Mouse (Mus musculus): Measurements from ENCODE around the gene Serpinc1. TPM values are rescaled to one million over a fixed set of nuclear protein-coding genes. Genes with fewer than 3 reads are reported as not detected.

Serpinc1 gene
- polyA plus RNA-seq (2014; fragmentation: Nextera tagmentation; extraction: Ambion mirVana): 1.2 and 2.4 TPM in 2 replicates

DNA sequence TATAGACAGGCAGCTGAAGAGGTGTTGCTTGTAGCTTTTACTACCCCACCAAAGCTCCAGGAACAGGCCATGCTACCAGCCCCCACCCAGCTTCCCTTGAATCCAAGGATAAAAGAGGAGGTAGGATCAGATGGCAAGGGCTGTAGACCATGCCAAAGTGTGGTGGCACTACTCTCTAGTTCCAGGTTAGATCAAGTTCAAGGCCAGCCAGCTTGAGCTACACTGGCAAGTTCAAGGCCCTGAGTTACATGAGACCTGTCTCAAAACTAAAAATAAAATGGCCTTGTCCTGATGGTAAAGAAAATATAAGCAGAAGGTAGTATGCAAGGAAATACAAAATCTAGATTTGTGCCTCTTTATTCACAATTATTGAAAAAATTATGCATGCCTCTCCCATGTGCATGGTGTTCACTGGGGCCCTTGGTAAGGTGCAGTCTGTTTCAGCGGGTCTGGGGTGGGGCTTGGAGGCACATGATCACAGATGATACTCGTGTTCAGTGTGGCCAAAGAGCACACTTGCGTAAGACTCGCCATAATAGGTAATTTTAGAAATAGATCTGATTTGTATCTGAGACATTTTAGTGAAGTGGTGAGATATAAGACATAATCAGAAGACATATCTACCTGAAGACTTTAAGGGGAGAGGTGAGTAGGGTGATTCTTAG lies at the start of gene Serpinc1:
TSS of gene Serpinc1 (plus strand) at position 515 of the 665 bp plus-strand sequence.
- Histone ChIP-seq H3K36me3 (ENCODE audit: control insufficient read depth, insufficient read depth, low read length) (no peaks in the 10 kb centered on the region), H3K27me3 (ENCODE audit: control insufficient read depth, insufficient read depth, low read length) (no peaks in the 10 kb centered on the region), H3K4me2 (no peak within 1 kb of the TSS), H3K9ac (ENCODE audit: low read depth, low read length) (no peak within 1 kb of the TSS), H3K9me3 (replicated peaks; ENCODE audit: control insufficient read depth, low read length) (no peaks in the 10 kb centered on the region), H3K27ac (ENCODE audit: low read depth, low read length) (no peak within 1 kb of the TSS), H3K4me3 (ENCODE audit: low read depth, low read length) (no peak within 1 kb of the TSS), H3K4me1 (ENCODE audit: control insufficient read depth, insufficient read depth, low read length) (no peaks in the 10 kb centered on the region)
- no peak for ATAC-seq (replicated peaks; ENCODE audit: insufficient number of reproducible peaks, low FRiP score, low TSS enrichment)
- 93% methylated on average over 4 of the region's 4 CpGs for WGBS (ENCODE audit: insufficient replicate concordance)

DNA sequence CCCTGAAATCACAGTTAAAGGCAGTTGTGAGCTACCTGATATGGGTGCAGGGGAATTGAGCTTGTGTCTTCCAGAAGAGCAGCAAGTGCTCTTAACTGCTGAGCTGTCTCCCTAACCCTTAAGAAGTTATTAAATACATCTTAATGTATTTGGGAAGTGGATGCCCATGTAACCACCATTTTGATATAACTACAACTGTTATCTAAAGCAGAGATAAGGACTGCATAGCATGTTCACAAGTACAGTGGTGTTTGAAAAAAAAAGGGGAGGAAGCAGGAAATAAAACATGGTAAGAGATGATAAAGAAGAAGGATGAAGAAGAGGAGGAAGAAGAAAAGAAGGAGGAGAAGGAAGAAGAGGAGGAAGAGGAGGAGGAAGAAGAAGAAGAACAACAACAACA lies 47.1 kb upstream of the Serpinc1 start:
- ATAC-seq (replicated peaks; ENCODE audit: insufficient number of reproducible peaks, low FRiP score, low TSS enrichment): no peak
- Histone ChIP-seq H3K27ac (ENCODE audit: low read depth, low read length) (no peak overlapping the region), H3K36me3 (ENCODE audit: control insufficient read depth, insufficient read depth, low read length) (no peaks in the 10 kb centered on the region), H3K27me3 (ENCODE audit: control insufficient read depth, insufficient read depth, low read length) (no peaks in the 10 kb centered on the region), H3K4me1 (ENCODE audit: control insufficient read depth, insufficient read depth, low read length) (no peaks in the 10 kb centered on the region), H3K9me3 (replicated peaks; ENCODE audit: control insufficient read depth, low read length) (no peaks in the 10 kb centered on the region), H3K4me3 (ENCODE audit: low read depth, low read length) (no peak overlapping the region), H3K4me2 (no peak overlapping the region), H3K9ac (ENCODE audit: low read depth, low read length) (no peak overlapping the region)

- ATAC-seq (replicated peaks; ENCODE audit: insufficient number of reproducible peaks, low FRiP score, low TSS enrichment): no peak
- Histone ChIP-seq H3K27ac (ENCODE audit: low read depth, low read length) (no peak overlapping the region), H3K4me3 (ENCODE audit: low read depth, low read length) (no peak overlapping the region), H3K4me2 (no peak overlapping the region), H3K27me3 (ENCODE audit: control insufficient read depth, insufficient read depth, low read length) (no peaks in the 10 kb centered on the region), H3K36me3 (ENCODE audit: control insufficient read depth, insufficient read depth, low read length) (no peaks in the 10 kb centered on the region), H3K9me3 (replicated peaks; ENCODE audit: control insufficient read depth, low read length) (no peaks in the 10 kb centered on the region), H3K4me1 (ENCODE audit: control insufficient read depth, insufficient read depth, low read length) (no peaks in the 10 kb centered on the region), H3K9ac (ENCODE audit: low read depth, low read length) (no peak overlapping the region)
- WGBS (ENCODE audit: insufficient replicate concordance): 67% methylated on average over 4 of the region's 4 CpGs
Measured at GRCm38 (mm10) chr1:160933896-160934482, 44.4 kb upstream of the Serpinc1 start.

DNA sequence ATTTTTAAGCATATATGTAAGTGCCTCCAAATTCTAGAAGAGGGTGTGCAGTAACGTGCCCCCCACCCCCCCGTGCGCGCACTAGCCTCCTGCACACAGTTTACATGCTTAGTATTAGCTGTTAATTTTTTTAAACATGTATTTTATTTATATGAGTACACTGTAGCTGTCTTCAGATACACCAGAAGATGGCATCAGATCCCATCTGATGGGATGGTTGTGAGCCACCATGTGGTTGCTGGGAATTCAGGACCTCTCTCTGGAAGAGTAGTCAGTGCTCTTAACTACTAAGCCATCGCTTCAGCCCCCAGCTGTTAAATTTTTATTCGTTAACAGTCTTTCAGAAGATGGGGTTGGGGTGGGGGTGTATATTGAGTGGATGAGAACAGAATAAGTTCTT lies 42.8 kb upstream of the Serpinc1 start:
- Histone ChIP-seq H3K4me3 (ENCODE audit: low read depth, low read length) (no peak overlapping the region), H3K9me3 (replicated peaks; ENCODE audit: control insufficient read depth, low read length) (no peaks in the 10 kb centered on the region), H3K9ac (ENCODE audit: low read depth, low read length) (no peak overlapping the region), H3K4me1 (ENCODE audit: control insufficient read depth, insufficient read depth, low read length) (no peaks in the 10 kb centered on the region), H3K36me3 (ENCODE audit: control insufficient read depth, insufficient read depth, low read length) (peaks cover 4% of the 10 kb centered on the region), H3K27me3 (ENCODE audit: control insufficient read depth, insufficient read depth, low read length) (no peaks in the 10 kb centered on the region), H3K27ac (ENCODE audit: low read depth, low read length) (no peak overlapping the region), H3K4me2 (no peak overlapping the region)
- WGBS (ENCODE audit: insufficient replicate concordance): 91% methylated on average over 6 of the region's 6 CpGs
- ATAC-seq (replicated peaks; ENCODE audit: insufficient number of reproducible peaks, low FRiP score, low TSS enrichment): no peak

GRCm38 (mm10) chr1:160963199-160963598 lies 15.2 kb upstream of the Serpinc1 start:
- Histone ChIP-seq H3K27ac (ENCODE audit: low read depth, low read length) (no peak overlapping the region), H3K9me3 (replicated peaks; ENCODE audit: control insufficient read depth, low read length) (no peaks in the 10 kb centered on the region), H3K4me2 (no peak overlapping the region), H3K4me3 (ENCODE audit: low read depth, low read length) (no peak overlapping the region), H3K9ac (ENCODE audit: low read depth, low read length) (no peak overlapping the region), H3K27me3 (ENCODE audit: control insufficient read depth, insufficient read depth, low read length) (no peaks in the 10 kb centered on the region), H3K4me1 (ENCODE audit: control insufficient read depth, insufficient read depth, low read length) (no peaks in the 10 kb centered on the region), H3K36me3 (ENCODE audit: control insufficient read depth, insufficient read depth, low read length) (peaks cover 16% of the 10 kb centered on the region)
- ATAC-seq (replicated peaks; ENCODE audit: insufficient number of reproducible peaks, low FRiP score, low TSS enrichment): no peak
- WGBS (ENCODE audit: insufficient replicate concordance): 96% methylated on average over 7 of the region's 7 CpGs

DNA sequence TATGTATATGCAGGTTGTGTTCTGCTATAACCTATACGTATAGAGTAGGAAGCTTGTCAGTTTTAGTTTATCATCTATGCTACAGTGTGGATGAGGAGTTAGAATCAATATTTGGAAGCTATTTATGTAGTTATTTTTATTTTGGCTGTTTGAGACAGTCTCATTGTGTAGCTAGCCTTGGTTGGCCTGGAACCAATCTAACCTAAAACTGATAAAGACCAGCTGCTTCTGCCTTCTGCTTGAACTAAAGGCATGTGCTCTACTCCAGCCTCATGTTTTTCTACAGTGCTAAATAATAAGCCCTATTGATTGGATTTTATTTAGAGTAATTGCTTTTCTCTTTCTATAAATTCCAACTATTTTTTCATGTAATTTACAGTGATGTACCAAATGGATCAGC lies 11.1 kb upstream of the Serpinc1 start:
- Histone ChIP-seq H3K9me3 (replicated peaks; ENCODE audit: control insufficient read depth, low read length) (no peaks in the 10 kb centered on the region), H3K27me3 (ENCODE audit: control insufficient read depth, insufficient read depth, low read length) (no peaks in the 10 kb centered on the region), H3K9ac (ENCODE audit: low read depth, low read length) (no peak overlapping the region), H3K4me3 (ENCODE audit: low read depth, low read length) (no peak overlapping the region), H3K27ac (ENCODE audit: low read depth, low read length) (no peak overlapping the region), H3K4me1 (ENCODE audit: control insufficient read depth, insufficient read depth, low read length) (no peaks in the 10 kb centered on the region), H3K36me3 (ENCODE audit: control insufficient read depth, insufficient read depth, low read length) (peaks cover 16% of the 10 kb centered on the region), H3K4me2 (no peak overlapping the region)
- WGBS (ENCODE audit: insufficient replicate concordance): 86% methylated on average over 1 of the region's 1 CpGs
- no peak for ATAC-seq (replicated peaks; ENCODE audit: insufficient number of reproducible peaks, low FRiP score, low TSS enrichment)

- Histone ChIP-seq H3K9me3 (replicated peaks; ENCODE audit: control insufficient read depth, low read length) (no peaks in the 10 kb centered on the region), H3K4me3 (ENCODE audit: low read depth, low read length) (no peak overlapping the region), H3K9ac (ENCODE audit: low read depth, low read length) (no peak overlapping the region), H3K36me3 (ENCODE audit: control insufficient read depth, insufficient read depth, low read length) (peaks cover 8% of the 10 kb centered on the region; the same call in 1 of the 2 replicates), H3K4me1 (ENCODE audit: control insufficient read depth, insufficient read depth, low read length) (no peaks in the 10 kb centered on the region), H3K27me3 (ENCODE audit: control insufficient read depth, insufficient read depth, low read length) (no peaks in the 10 kb centered on the region), H3K27ac (ENCODE audit: low read depth, low read length) (no peak overlapping the region), H3K4me2 (no peak overlapping the region)
- 86% methylated on average over 5 of the region's 5 CpGs for WGBS (ENCODE audit: insufficient replicate concordance)
- no peak for ATAC-seq (replicated peaks; ENCODE audit: insufficient number of reproducible peaks, low FRiP score, low TSS enrichment)
Measured at GRCm38 (mm10) chr1:160968643-160969042, 9.7 kb upstream of the Serpinc1 start.

- 72% methylated on average over 5 of the region's 5 CpGs for WGBS (ENCODE audit: insufficient replicate concordance)
- Histone ChIP-seq H3K9ac (ENCODE audit: low read depth, low read length) (no peak overlapping the region), H3K9me3 (replicated peaks; ENCODE audit: control insufficient read depth, low read length) (no peaks in the 10 kb centered on the region), H3K27me3 (ENCODE audit: control insufficient read depth, insufficient read depth, low read length) (no peaks in the 10 kb centered on the region), H3K4me1 (ENCODE audit: control insufficient read depth, insufficient read depth, low read length) (no peaks in the 10 kb centered on the region), H3K4me2 (no peak overlapping the region), H3K36me3 (ENCODE audit: control insufficient read depth, insufficient read depth, low read length) (no peaks in the 10 kb centered on the region), H3K4me3 (ENCODE audit: low read depth, low read length) (no peak overlapping the region), H3K27ac (ENCODE audit: low read depth, low read length) (no peak overlapping the region)
- no peak for ATAC-seq (replicated peaks; ENCODE audit: insufficient number of reproducible peaks, low FRiP score, low TSS enrichment)
Measured at GRCm38 (mm10) chr1:160980021-160980420, 1.6 kb downstream of the Serpinc1 start.
